Mouse (Mus musculus): ENCODE measurements around the gene Nutm1. TPM values are rescaled to one million over a fixed set of nuclear protein-coding genes. Genes with fewer than 3 reads are reported as not detected.
A peak's percentile ranks its signal among the peaks of the same experiment; 100 is the strongest.

Gene Nutm1
- total and polyA plus RNA-seq, 3 experiments: 0.04 to 0.13 TPM; not detected in 1

DNA sequence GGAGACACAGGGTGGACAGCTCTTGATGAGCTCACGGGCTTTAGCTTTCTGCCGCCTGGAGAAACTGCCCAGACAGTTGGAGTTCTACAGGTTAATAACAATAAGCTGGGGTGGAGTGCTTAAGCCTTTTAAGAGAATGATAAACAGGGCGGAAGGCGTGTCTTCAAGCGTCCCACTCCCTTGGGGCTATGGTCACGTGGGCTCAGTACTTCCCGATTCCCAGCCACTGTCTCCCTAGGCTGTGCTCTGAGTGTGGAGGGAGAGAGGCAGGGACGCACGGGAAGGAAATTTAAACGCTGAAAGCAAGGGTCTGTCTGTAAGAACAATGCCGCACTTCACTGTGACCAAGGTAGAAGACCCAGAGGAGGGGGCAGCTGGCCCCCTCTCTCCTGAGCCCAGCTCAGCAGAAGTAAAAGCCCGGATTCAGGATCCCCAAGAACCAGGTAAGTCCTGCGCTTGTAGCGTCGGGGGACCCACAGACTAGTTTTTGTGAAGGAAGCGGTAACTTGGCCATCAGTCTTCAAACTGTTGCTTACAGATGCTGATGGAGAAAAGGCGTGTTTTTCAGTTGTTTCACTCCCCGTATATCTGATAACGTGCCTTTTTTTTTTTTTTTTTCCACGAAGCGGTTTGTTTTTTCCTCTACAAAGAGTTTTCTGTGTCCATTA is 25.4 kb upstream of the Nutm1 start (continued):
- TF ChIP-seq CTCF (IDR thresholded peaks at IDR 0.05 in 2 of 3, conservative IDR thresholded peaks at IDR 0.05 in 1 of 3; ENCODE audit: control insufficient read depth in 1 of 3, insufficient read depth in 1 of 3, low read depth in 2 of 3, low read length in 3 of 3, poor library complexity in 1 of 3, severe bottlenecking in 1 of 3): no peak
- TF ChIP-seq MXI1 (IDR thresholded peaks at IDR 0.05; ENCODE audit: low read depth, low read length): peak; percentile 96
- peak; percentile 17; the same call in 1 of the 2 replicates for TF ChIP-seq HCFC1 (IDR thresholded peaks at IDR 0.05; ENCODE audit: low read depth, low read length)
- peak; percentile 88 to 95 for TF ChIP-seq USF2 (IDR thresholded peaks at IDR 0.05; ENCODE audit: borderline replicate concordance in 1 of 2, insufficient read depth in 1 of 2, low read depth in 1 of 2, low read length in 2 of 2)
- no peak for TF ChIP-seq GABPA (IDR thresholded peaks at IDR 0.05; ENCODE audit: low read depth, low read length)
- TF ChIP-seq NELFE (IDR thresholded peaks at IDR 0.05; ENCODE audit: low read depth, low read length): peak; percentile 64
- peak; percentile 84 for TF ChIP-seq ELF1 (IDR thresholded peaks at IDR 0.05; ENCODE audit: low read depth, low read length)
- peak; percentile 3; the same call in 1 of the 2 replicates for TF ChIP-seq SMC3 (IDR thresholded peaks at IDR 0.05; ENCODE audit: low read depth, low read length)
- 0 out of 2 replicates have a peak, but pooled peaks have one; percentile 43 for TF ChIP-seq RCOR1 (IDR thresholded peaks at IDR 0.05; ENCODE audit: low read depth, low read length)
- TF ChIP-seq ZNF384 (IDR thresholded peaks at IDR 0.05; ENCODE audit: low read depth, low read length): peak; percentile 99
- TF ChIP-seq POLR2AphosphoS2 (IDR thresholded peaks at IDR 0.05; ENCODE audit: low read length): peak; percentile 66
- TF ChIP-seq GATA1 (IDR thresholded peaks at IDR 0.05; ENCODE audit: low read depth, low read length): peak; percentile 89
- no peak for TF ChIP-seq TAL1 (IDR thresholded peaks at IDR 0.05; ENCODE audit: low read length)
- peak; percentile 48 for TF ChIP-seq ETS1 (IDR thresholded peaks at IDR 0.05; ENCODE audit: low read depth, low read length)
- no peak for TF ChIP-seq ZC3H11A (IDR thresholded peaks at IDR 0.05; ENCODE audit: low read depth, low read length)
- TF ChIP-seq TCF12 (IDR thresholded peaks at IDR 0.05; ENCODE audit: low read depth, low read length): 0 out of 2 replicates have a peak, but pooled peaks have one; percentile 25

DNA sequence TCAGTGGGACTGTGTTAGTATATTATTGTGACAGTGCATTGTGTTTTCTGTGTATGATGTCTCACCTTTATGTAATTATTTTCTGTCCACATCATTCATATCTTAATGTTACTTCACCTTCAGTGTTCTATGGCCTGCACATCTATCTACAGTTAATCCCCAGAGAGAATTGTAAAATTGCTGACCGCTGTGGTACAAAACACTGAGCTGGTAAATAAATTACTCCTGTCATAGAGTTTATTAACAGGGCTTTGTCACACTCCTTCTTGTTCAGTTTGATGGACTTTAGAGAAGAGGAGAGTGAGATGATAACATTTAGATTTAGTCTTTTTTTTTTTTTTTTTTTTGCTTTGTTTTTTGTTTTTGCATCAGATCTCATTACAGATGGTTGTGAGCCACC is 23.8 kb upstream of the Nutm1 start:
- TF ChIP-seq ZNF384 (IDR thresholded peaks at IDR 0.05; ENCODE audit: low read depth, low read length) (0 out of 2 replicates have a peak, but pooled peaks have one; percentile 62), MXI1 (IDR thresholded peaks at IDR 0.05; ENCODE audit: low read depth, low read length) (no peak)
- H3K36me3 ChIP-seq (ENCODE audit: control insufficient read depth in 1 of 2, insufficient read depth in 2 of 2, low read length in 2 of 2): peaks cover 0 to 17% of the 10 kb centered on the region in 2 experiments; a peak in 2 of 4 replicates
- no peaks in the 10 kb centered on the region for H3K9me3 ChIP-seq (replicated peaks; ENCODE audit: insufficient read depth, low read length)

DNA sequence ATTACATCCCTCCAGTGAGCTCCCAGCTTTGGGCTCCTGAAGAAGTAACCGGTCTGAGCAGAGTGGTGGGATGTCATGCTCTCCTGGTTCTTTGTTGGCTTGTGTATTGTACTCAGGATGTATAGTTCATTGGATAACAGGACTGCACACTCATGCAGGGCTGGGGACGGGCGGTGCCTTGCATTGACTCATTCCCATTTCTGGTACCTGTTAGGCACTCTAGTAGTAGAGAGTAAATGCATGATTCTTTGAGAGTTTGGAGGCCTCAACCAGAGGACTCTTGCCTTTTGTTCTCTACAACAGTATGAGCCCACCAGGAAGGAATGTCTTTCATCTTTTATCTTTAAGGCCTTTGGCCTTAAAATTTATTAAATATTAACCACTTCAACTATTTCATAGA is 17.8 kb upstream of the Nutm1 start:
- H3K36me3 ChIP-seq (ENCODE audit: control insufficient read depth in 1 of 2, insufficient read depth in 2 of 2, low read length in 2 of 2): peaks cover 0 to 4% of the 10 kb centered on the region in 2 experiments; a peak in 2 of 4 replicates
- no peak for TF ChIP-seq RAD21 (IDR thresholded peaks at IDR 0.05; ENCODE audit: low read depth, low read length)
- TF ChIP-seq CTCF (IDR thresholded peaks at IDR 0.05 in 2 of 3, conservative IDR thresholded peaks at IDR 0.05 in 1 of 3; ENCODE audit: control insufficient read depth in 1 of 3, insufficient read depth in 1 of 3, low read depth in 2 of 3, low read length in 3 of 3, poor library complexity in 1 of 3, severe bottlenecking in 1 of 3): no peak
- no peak for TF ChIP-seq TCF12 (IDR thresholded peaks at IDR 0.05; ENCODE audit: low read depth, low read length)
- H3K9ac ChIP-seq (ENCODE audit: control insufficient read depth, low read depth, low read length, poor library complexity, severe bottlenecking): no peak overlapping the region
- no peaks in the 10 kb centered on the region for H3K9me3 ChIP-seq (replicated peaks; ENCODE audit: insufficient read depth, low read length)
- H3K27ac ChIP-seq (ENCODE audit: control insufficient read depth, low read depth, low read length): no peak overlapping the region
- DNase-seq (ENCODE audit: low read depth, low spot score): no peak
- H3K4me1 ChIP-seq (ENCODE audit: control insufficient read depth in 1 of 2, insufficient read depth in 2 of 2, low read length in 2 of 2): peaks cover 3 to 5% of the 10 kb centered on the region in 2 experiments; a peak in 3 of 4 replicates
- H3K27me3 ChIP-seq (ENCODE audit: control insufficient read depth in 1 of 2, insufficient read depth in 2 of 2, low read length in 2 of 2): no peaks in the 10 kb centered on the region
- peaks cover 5% of the 10 kb centered on the region; the same call in 1 of the 2 replicates for H3K79me2 ChIP-seq (ENCODE audit: control insufficient read depth, insufficient read depth, low read length, poor library complexity)
- H3K4me3 ChIP-seq (ENCODE audit: control insufficient read depth in 1 of 2, insufficient read depth in 1 of 2, low read depth in 2 of 2, low read length in 2 of 2): no peak overlapping the region

More for the DNA sequence above, 23.8 kb upstream of the Nutm1 start:
- Histone ChIP-seq H3K4me3 (ENCODE audit: control insufficient read depth in 1 of 2, insufficient read depth in 1 of 2, low read depth in 2 of 2, low read length in 2 of 2) (no peak overlapping the region), H3K79me2 (ENCODE audit: control insufficient read depth, insufficient read depth, low read length, poor library complexity) (peaks cover 10% of the 10 kb centered on the region), H3K9ac (ENCODE audit: control insufficient read depth, low read depth, low read length, poor library complexity, severe bottlenecking) (no peak overlapping the region), H3K27me3 (ENCODE audit: control insufficient read depth in 1 of 2, insufficient read depth in 2 of 2, low read length in 2 of 2) (no peaks in the 10 kb centered on the region), H3K4me1 (ENCODE audit: control insufficient read depth in 1 of 2, insufficient read depth in 2 of 2, low read length in 2 of 2) (peaks cover 5 to 26% of the 10 kb centered on the region in 2 experiments; a peak in 2 of 4 replicates), H3K27ac (ENCODE audit: control insufficient read depth, low read depth, low read length) (no peak overlapping the region)
- no peak for DNase-seq (ENCODE audit: low read depth, low spot score)
